Mouse (Mus musculus) frontal cortex, postnatal 36 days (tissue): ENCODE results near the gene Pef1.
A peak's percentile ranks its signal among the peaks of the same experiment; 100 is the strongest.

Source experiments
- DNase-seq, 2 experiments: peaks; one replicate each; pipeline ENCODE4 v3.0.0; 2022; ENCODE audit warnings: low spot score in 2 of 2

Pef1 gene

DNA sequence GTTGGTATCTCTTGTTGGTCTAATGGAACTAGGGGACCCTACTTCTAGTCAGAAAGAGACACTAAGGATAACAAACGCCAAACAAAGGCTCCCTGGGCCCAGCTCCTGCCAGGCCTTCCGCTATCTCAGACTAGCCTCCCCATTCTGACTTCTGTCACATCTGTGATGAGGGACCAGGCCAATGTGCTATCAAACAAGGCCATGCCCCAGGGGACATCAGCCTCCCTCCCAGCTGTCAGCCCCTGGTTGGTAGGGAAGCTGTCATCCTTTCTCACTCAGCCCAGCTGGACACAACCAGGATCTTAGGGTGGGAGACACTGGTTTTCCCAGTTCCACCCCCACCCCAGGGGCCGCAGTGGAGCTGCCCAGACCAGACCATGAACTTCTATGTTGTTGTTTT, 7.2 kb upstream of the Pef1 start:
- DNase-seq: no peak

DNA sequence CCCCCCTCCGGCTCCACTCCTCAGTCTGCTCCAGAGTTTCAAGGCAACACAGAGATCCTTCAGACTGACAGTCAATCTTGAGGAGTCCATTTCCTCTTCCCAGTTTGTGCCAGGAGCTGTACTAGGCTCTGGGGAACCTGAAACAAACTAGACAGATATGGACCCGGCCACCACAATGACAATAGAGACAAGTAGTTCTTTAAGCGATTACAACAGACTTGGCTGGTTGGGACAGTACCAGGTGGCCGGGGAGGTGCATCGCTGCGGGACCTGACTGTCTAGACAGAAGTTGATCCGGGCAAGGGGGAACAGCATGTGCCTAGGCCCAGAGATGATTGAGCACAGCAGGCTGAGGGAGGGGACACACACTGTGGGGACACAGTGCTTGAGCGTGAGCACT, 1.2 kb upstream of the Pef1 start:
- DNase-seq: no peak

DNA sequence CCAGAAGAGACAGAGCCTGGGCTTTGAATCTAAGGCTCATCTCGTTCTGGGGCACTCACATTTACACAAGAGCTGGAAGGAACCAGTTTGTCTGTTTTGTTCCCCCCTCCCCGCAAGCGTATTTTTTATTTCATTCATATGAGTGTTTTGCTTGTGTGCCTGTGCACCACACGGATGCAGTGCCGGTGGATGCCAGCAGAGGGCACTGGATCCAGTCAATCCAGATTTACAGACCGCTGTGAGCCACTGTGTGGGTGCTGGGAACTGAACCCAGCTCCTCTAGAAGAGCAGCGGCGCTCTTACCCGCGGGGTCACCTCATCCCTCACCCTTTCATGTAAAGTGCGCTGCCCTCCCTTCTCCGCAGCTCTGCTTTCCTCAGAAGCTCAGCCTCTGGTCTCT, 1.3 kb downstream of the Pef1 start:
- no peak for DNase-seq

DNA sequence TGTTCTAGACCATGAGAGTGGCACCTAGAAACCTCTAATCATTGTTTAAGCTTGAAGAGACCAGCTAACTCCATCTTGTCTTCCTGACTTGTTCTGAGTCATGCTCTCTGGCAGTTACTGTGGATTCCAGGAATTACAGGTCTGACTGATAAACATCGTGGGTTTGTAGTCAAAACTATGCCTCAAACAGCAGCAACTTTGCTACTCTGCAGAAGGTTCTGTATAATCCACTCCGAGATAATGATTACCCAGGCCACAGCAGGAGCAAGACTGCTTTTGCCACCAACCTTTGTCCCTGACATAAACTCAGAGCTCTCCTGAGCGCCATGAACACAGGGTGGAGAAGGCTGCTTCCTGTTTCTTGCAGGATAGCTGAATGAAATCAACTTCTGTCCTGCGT, 2.2 kb downstream of the Pef1 start:
- no peak for DNase-seq

DNA sequence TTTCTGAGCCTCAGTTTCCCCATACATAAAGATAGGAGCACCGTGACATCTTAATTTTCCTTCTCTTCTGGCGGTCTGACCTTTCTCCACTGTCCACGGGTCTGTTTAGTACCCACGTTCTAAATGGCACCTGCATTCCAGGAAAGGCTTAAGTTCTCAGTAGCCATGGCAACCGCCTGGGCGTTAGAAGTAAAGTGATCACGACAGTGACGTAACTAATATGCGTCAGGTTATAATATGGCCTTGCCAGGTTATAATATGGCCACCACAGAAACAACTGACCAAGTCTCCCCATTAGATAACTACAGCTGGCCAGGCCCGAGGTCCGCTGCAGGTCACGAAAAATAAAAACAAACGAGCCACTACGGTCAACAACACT, 4.7 kb downstream of the Pef1 start:
- DNase-seq: no peak

DNA sequence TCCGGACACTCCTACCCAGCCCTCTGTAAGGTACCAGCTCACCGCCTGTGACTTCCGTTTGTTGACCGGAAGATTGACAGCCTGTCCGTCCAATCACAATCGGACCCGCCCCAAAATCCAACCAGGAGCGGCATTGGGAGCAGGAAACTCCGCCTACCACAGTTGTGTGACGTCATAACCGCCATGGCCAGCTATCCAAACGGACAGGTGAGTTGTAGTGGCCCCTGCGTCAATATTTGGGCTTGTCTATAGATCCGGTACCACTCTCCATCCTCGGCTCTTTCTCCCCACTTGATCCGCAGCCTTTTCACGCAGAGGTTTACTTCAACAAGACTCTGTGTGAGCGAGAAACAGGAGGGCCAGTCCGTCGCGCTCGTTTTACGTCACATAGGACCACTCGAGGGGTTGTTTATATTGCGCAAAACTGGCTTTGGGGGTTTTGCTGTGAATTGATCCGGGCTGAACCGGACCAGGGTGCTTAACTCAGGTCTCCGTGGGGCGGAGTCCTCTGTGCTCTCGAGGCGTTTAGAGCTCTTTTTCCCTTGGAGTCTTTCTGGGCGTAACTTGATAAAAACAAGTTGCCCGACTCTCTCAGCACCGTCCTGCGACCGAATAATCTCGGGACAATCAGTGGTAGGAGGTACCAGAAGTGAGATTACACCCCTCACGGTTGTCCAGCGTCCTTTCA, 5.2 kb downstream of the Pef1 start:
- DNase-seq: peak; percentile 100

DNA sequence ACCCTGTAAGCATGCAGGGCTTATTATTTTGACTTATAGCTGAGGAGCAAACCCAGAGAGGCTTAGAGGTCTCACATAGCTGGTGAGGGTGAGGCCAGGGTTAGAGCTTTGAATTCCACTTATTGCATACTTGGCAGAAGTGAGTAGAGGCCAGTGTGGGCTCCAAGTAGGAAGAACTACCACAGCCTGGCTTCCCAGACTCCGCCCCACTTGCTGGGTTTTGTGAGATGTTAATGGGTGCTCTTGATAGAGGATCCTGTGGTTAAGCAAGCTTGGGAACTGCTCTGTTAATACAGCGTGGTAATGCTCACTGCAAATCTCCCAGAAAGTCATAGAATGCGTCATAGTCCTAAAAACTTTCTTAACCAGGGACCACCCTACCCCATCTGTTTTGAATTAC, 6.6 kb downstream of the Pef1 start:
- no peak for DNase-seq

DNA sequence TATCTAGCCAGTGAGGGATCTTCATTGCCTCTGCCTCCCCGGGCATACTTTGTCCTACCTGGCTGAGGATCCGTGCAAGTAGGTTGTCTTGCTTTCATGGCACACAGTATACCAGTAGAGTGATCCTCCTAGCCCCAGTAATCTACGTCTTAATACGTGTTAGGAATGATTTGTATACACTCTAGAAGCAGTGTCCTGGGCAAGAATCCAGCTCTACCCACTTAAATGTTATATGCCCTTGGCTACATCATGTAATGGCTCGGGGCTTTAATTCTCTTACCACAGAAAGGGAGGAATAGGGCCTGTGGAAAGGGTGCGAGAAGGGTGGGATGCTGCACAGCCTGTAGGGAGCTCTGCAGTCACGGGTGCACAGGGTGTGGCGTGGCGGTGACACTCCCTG, 7.3 kb downstream of the Pef1 start:
- DNase-seq: no peak

DNA sequence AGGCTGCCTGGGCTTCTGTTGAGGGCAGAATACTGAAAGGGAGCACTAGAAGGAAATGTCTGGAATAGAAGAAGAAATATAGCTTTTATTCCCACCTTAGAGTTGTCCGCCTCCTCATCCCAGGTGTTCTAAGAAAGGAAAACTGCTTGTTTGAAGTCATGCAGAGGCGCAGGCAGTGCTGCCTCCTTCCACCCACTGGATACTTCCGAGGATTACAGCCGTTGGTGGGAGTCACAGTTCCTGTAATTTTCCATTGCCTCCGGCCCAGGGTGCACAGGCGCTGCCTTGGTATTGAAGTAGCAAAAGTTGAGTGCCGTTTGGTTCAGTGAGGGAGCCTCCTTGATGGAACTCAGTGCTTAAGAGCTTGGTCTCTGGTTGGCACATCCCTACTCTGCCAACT, 7.7 kb downstream of the Pef1 start:
- DNase-seq: peak; percentile 31 to 43

DNA sequence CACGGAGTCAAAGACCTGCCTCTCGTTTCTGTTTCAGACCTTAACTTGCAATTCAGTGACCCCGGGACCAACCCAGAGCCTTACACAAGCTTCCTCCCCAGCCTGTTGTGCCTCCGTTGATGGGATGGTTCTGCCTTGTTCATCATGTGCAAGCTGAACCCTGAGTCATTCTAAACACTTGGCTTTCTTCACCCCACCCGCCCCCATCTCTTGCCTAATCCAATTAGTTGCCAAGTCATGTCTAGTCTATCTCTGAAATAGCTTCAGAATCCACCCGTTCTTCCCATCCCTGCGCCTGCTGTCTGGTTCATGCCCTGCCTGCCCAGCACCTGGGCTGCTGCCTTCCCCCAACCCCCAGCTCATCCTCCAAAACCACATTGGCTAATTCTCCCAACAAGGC, 9.9 kb downstream of the Pef1 start:
- peak; percentile 13 to 17 for DNase-seq

DNA sequence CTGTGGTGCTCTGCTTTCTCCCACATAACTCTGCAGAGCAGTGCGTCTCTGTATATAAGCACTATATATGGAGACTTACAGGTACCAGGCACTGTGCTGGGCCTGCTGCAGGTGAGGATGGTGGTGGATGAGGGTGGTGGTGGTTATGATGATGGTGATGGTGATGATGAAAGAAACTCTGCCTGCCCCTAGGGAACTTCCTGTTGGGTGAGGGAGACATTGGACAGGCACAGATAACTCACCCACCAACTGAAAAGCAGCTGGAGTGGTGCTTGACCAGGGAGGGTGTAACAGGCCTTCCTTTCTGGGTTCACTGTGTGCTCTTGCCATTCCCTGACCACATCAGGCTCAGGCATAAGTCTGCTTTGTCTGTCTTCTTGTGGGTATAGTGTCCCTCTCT, 10.4 kb downstream of the Pef1 start:
- no peak for DNase-seq

DNA sequence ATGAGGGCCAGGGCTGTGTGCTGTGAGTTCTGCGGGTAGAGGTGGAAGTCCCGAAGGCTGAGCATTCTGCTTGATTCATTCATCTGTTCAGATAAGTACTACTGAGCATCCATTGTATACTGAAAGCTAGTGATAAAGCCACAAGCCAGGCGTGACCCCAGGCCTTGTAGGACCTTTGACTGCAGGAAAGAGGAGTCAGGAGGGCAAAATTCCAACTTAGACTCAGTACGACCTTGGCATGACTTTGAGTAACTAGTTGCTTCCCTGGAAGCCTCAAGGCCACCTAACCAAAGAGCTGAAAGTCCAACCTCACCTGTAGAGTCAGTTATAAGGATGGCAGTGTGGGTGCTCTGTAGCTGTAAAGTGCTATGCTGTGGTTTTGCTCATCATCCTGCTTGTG, 18.4 kb downstream of the Pef1 start:
- no peak for DNase-seq

DNA sequence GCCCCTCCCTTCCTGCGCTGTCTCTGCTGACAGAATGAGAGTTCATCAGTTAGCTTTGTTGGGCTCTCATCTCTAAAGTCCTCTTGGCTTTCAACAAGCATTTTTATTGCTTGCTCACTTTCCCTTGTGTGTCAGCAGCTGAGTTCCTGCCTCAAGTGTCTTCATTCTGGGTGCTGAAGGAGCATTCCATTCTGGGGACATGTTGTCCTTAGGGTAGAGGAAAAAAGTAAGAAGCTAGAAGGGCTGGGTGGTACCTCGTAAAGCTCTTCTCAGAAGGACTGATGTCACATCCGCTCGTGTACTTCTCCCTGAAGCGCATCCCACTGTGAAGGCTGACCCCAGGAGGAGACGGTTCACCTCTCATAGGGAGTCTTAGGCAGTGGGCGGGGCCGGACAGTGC, 19.2 kb downstream of the Pef1 start:
- DNase-seq: no peak

DNA sequence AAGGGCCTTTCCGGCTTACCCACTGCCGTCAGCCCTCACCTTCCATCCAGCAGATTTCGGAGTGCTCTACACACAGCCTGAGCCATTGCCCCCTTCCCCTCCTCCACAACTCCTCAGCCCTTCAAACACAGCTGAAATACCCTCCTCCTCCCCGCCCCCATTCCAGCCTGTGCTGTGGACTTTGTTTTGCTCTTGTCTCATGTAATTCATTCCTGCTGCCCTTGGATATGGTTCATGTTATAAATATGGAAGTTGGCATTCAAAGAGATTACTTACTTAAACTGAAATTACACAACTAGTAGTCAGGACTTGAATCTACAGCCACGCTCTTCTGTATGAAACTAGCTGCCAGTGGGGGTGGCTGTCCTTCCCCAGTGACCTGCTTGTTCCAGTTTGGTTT, 20.7 kb downstream of the Pef1 start:
- no peak for DNase-seq

DNA sequence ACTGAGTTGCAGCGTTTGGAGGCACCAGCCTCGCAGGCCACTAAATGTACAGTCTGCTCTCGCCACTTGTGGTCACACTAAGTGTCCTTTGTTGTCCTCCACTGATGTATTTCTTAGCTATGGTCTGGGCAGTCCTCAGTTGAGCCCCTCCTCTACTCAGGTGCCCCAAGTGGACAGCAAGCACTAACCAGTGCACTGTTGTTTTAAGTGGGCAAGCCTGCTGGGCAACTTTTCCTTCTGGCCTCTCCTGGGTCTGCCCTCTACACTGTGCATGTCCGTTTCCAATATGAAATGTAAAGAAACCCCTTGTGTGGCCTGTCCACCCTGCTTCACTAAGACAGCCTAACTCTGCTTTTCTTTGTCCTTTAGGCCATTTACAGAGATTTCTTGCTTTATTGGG, 21.8 kb downstream of the Pef1 start:
- DNase-seq: no peak

DNA sequence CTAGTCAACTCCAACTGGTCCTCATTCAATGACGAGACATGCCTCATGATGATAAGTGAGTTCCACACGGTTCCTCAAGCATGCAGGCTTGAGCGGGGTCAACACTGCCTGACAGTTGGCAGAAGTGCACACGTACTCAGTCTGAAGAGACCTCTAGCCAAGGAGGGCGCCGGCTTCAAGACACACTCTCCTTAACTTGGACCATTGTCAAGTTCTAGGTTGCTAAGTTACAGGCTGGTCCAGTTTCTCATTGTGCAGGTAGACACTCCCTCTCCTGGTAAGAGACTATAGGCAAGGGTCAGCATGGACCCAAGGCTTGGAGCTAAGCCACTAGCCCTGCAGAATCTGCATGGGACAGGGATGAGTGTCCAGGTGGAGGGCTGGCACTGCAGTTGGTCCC, 22.8 kb downstream of the Pef1 start:
- no peak for DNase-seq

DNA sequence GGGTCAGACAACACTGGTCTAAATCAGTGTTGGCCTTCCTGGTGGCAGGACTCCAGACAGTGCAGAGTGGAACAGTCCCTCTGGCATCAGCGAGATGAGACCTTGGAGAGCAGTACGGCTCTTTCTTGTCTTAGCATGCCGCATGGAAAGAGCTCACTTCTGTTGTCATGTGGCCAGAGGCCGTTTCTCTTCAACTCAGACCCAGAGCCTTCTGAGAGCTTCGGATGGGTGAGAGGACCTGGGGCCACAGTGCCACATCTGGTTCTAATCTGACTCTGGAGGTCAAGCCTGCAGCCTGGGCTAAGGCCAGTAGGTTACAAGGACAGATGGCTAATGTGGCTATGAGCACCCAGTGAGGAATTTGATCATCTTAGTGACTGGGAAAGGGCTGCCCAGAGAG, 23.6 kb downstream of the Pef1 start:
- DNase-seq: no peak

DNA sequence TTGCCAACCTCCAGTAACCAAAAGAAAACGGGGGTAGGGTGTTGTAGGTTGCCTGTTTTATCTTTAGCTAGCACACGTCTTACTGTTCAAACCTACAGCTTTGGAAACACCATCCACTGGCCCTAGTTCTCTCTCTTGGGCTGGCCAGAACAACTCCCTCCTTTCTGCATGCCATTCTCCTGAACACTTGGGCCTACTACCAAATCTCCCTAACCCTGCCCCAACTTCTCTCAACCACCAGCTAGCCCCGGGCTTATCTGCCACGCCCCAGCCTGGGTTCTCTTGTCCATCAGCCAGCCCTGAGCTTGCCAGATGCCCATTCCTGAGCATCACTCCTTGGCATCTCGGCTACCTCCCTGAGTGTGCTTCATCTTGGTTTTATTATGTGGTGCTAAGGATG, 26.5 kb downstream of the Pef1 start:
- no peak for DNase-seq

DNA sequence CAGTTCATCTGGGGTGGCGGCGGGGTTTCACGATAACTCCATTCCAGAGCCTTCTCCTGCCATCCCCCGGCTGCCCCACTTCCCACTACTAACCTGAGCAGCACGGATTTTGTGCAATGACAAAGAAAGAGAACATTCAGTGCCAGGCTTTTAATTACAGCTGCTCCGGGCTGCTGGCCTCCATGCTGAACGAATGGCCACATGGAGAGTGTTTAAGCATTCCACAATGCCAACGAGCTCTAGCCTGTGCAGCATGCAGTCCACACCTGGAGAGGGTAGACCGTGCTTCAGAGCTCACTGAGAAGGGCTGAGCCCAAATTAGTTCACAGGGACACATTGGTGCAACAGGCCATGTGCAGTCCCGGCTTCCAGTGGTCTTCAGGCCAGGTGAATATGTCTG, 27.7 kb downstream of the Pef1 start:
- no peak for DNase-seq

DNA sequence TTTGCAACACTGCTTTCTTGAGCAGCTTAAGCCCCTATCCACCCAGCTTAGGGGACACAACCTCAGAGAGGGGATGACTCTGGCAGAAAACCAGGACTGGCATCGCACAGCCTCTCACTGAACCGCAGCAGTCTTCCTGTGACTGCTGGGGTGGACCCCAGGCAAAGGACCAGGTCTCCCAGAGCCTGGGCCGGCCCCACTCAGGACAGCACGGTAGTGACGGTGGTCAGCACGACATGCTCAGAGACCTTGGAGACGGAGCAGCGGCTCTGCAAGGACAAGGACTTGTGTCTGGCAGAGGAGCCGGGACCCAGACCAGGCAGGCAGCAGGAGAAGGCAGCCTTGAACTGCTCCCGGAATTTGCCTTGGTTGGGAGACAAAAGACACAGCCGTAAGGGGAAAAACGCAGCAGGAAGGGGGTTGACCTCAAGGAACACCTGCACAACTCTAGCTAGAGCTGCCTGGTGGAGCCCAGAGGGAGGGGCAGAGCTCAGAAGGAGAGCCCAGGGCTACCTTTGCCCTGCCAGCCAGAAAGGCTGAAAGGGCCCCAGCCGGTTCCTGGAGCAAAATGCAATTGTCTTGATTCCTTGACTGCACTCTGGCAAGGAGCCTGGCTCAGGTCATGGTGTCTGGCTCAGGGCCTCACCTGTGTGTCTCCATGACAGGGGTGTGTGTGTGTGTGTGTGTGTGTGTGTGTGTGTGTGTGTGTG, 28.4 kb downstream of the Pef1 start:
- no peak for DNase-seq

DNA sequence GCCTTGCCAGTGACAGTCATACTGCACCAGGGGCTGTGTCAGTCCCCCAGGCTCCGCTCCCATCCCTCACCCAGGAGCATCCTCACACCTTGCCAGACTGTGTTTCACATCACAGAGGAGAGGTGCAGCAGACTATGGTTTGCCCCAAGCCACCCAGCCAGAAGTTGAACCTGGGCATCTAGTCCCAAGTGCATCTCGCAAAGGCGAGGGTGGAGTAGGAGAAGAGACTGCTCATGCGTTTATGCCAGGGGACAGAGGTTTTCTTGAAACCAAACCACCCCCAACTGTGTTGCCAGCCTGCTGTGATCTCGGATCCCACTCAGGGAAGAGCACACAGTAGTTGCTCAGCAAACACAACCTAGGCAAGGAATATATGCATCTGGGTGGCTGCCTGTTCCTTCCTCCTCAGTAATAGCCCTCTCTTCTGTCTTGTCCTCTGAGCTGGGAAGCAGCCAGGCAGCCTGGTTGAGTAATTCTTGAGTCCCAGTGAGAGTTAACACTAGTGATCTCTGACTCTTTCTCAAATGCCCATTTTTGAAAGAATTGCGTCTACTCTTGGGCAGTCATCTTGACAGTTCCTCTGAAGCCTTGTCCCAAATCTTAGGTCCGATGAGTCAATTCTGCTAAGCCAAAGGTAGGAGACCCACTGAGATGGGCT, 29.2 kb downstream of the Pef1 start:
- DNase-seq: no peak

DNA sequence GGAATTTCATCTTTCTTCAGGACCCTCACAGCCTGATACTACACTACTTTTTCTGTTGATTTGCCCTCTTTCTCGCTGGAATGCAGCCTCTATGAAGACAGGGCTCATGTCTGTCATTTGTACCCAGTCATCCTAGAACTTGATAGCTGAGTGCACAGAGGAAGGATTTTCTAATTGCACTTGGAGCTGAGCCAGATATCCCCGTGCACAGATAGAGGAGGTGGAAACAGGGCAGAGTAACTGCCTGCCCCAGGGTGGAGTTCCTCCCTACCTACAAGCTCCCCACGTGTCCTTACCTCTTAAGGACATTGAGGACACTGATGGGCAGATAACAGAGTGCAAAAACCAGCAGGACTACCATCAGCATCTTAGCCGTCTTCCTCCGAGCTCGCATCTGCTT, 31.0 kb downstream of the Pef1 start:
- no peak for DNase-seq

DNA sequence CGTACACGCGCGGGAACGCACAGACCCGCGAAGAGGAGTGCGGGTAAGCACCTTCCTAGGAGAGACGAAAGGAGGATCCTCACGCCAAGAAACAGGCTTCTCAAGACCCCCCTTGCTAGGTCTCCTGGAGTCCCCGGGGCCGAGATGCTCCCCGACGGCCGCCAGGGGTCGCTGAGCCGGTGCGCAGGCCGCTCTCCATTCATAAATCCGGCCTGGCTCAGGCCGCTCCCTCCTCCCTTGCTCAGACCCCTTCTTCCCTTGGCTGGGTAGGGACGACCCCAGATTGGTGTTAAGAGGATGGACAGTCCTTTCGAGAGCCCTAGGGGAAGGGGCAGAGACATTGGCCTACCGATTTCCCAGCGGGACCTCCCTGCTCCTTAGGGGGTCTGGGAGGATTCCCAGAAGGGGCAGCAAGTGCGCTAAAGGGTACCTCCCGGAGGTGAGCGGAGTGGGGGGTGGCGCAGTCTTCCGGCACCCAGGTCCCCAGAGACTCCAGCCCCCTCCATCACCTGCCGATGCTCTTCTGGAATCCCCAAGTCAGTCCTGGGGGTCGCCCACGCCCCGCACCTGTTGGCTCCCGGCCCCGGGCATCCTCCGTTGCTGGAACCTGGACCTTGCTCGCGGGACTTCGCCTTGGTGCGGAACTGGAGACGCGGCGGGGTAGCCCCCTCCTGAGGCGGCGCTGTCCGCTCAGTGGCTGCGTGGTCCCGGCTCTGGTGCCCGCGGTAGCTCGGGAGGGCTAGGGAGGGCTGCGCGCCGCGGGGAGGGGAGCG, 36.3 kb downstream of the Pef1 start:
- peak; percentile 58 to 67 for DNase-seq
